Mouse (Mus musculus) kidney, adult 2 months (tissue): Measurements from ENCODE around the gene Adgrf5. TPM values are rescaled to one million over a fixed set of nuclear protein-coding genes. Genes with fewer than 3 reads are reported as not detected.
A peak's percentile ranks its signal among the peaks of the same experiment; 100 is the strongest.

ENCODE experiments used
- DNase-seq: peaks from one replicate; pipeline ENCODE4 v3.0.0; 2021
- H3K27ac ChIP-seq: fragments of 200-500 bp; 2 replicates; pipeline ENCODE4 v1.5.1; 2012; ENCODE audit warnings: low read depth, low read length, control low read depth, inconsistent platforms; ENCODE audit not compliant: insufficient read depth
- H3K27me3 ChIP-seq: fragments of 200-500 bp; replicated peaks from 2 replicates; pipeline ENCODE4 v1.6.1; 2012; ENCODE audit warnings: mild to moderate bottlenecking, moderate library complexity, low read length, inconsistent platforms; ENCODE audit not compliant: control insufficient read depth, insufficient read depth
- H3K36me3 ChIP-seq: fragments of 200-500 bp; 2 replicates; pipeline ENCODE4 v1.6.1; 2012; ENCODE audit warnings: mild to moderate bottlenecking, moderate library complexity, low read length, inconsistent platforms; ENCODE audit not compliant: control insufficient read depth, insufficient read depth
- H3K4me1 ChIP-seq: fragments of 200-500 bp; 2 replicates; pipeline ENCODE4 v1.6.1; 2011; ENCODE audit warnings: low read length; ENCODE audit not compliant: control insufficient read depth, insufficient read depth
- H3K4me3 ChIP-seq: fragments of 200-500 bp; 2 replicates; pipeline ENCODE4 v1.5.1; 2011; ENCODE audit warnings: mild to moderate bottlenecking, low read depth, low read length, control low read depth; ENCODE audit not compliant: insufficient read depth
- CTCF ChIP-seq: fragments of 200-500 bp; conservative IDR thresholded peaks from 2 replicates; pipeline ENCODE4 v1.5.1; 2011; ENCODE audit warnings: low read depth, mild to moderate bottlenecking, control low read depth, low read length, moderate library complexity, mixed read lengths; ENCODE audit not compliant: insufficient read depth, insufficient read length
- POLR2A ChIP-seq: fragments of 200-500 bp; IDR thresholded peaks from one replicate; pipeline ENCODE4 v1.6.1; 2011; ENCODE audit warnings: low read depth, low read length, control low read depth
- WGBS: fragments of 180-500 bp; shearing (Covaris S2); methylation state at CpG from one replicate; pipeline ENCODE4 v1.1.7; 2018; 5-methylcytosine and 5-hydroxymethylcytosine counted together
- polyA plus RNA-seq: library from polyadenylated mRNA; depleted of rRNA; stranded (reverse); fragments of >200 nt; gene quantifications from 2 replicates; pipeline ENCODE4 v1.2.3, GENCODE M21; 2012

Adgrf5 gene
- polyA plus RNA-seq, 1 experiment: 41.7 TPM

- WGBS: 53% methylated on average over 8 of the region's 8 CpGs
- no peaks in the 10 kb centered on the region for H3K36me3 ChIP-seq
- H3K4me1 ChIP-seq: no peaks in the 10 kb centered on the region
- no peak for DNase-seq
- H3K27ac ChIP-seq: no peak overlapping the region
- H3K27me3 ChIP-seq: no peaks in the 10 kb centered on the region
- TF ChIP-seq POLR2A (no peak), CTCF (no peak)
- no peak overlapping the region for H3K4me3 ChIP-seq
Measured at GRCm38 (mm10) chr17:43434485-43434884, 74.2 kb downstream of the Adgrf5 start.

GRCm38 (mm10) chr17:43451216-43451615 lies 91.0 kb downstream of the Adgrf5 start:
- no peak overlapping the region for H3K4me3 ChIP-seq
- H3K27me3 ChIP-seq: no peaks in the 10 kb centered on the region
- no peaks in the 10 kb centered on the region for H3K4me1 ChIP-seq
- TF ChIP-seq CTCF (no peak), POLR2A (no peak)
- H3K27ac ChIP-seq: no peak overlapping the region
- no peak for DNase-seq
- no peaks in the 10 kb centered on the region for H3K36me3 ChIP-seq
- WGBS: 100% methylated on average over 1 of the region's 1 CpGs

GRCm38 (mm10) chr17:43458598-43458997 lies 98.3 kb downstream of the Adgrf5 start:
- Histone ChIP-seq H3K4me3 (no peak overlapping the region), H3K27me3 (no peaks in the 10 kb centered on the region), H3K36me3 (no peaks in the 10 kb centered on the region), H3K27ac (no peak overlapping the region), H3K4me1 (peaks cover 2% of the 10 kb centered on the region; the same call in 1 of the 2 replicates)
- peak; percentile 77 for TF ChIP-seq CTCF
- TF ChIP-seq POLR2A: no peak
- DNase-seq: peak; percentile 83
- 11% methylated on average over 9 of the region's 9 CpGs for WGBS

GRCm38 (mm10) chr17:43459737-43460230 lies 99.5 kb downstream of the Adgrf5 start:
- no peaks in the 10 kb centered on the region for H3K27me3 ChIP-seq
- H3K36me3 ChIP-seq: no peaks in the 10 kb centered on the region
- WGBS: 45% methylated on average over 12 of the region's 12 CpGs
- TF ChIP-seq CTCF (no peak), POLR2A (no peak)
- H3K27ac ChIP-seq: 0 out of 2 replicates have a peak overlapping the region, but pooled peaks have one; percentile 14
- DNase-seq: peak; percentile 28
- H3K4me1 ChIP-seq: peaks cover 2% of the 10 kb centered on the region; the same call in 1 of the 2 replicates
- no peak overlapping the region for H3K4me3 ChIP-seq

- peaks cover 2% of the 10 kb centered on the region; the same call in 1 of the 2 replicates for H3K4me1 ChIP-seq
- TF ChIP-seq CTCF: peak; percentile 94
- no peak for TF ChIP-seq POLR2A
- no peaks in the 10 kb centered on the region for H3K27me3 ChIP-seq
- no peak overlapping the region for H3K4me3 ChIP-seq
- H3K27ac ChIP-seq: no peak overlapping the region
- DNase-seq: peak; percentile 82
- 19% methylated on average over 19 of the region's 19 CpGs for WGBS
- no peaks in the 10 kb centered on the region for H3K36me3 ChIP-seq
Measured at GRCm38 (mm10) chr17:43460245-43461181, 100.3 kb downstream of the Adgrf5 start.

- Histone ChIP-seq H3K27ac (no peak overlapping the region), H3K4me1 (no peaks in the 10 kb centered on the region), H3K36me3 (no peaks in the 10 kb centered on the region; the same call in 1 of the 2 replicates), H3K27me3 (no peaks in the 10 kb centered on the region), H3K4me3 (no peak overlapping the region)
- DNase-seq: peak; percentile 41
- WGBS: 36% methylated on average over 3 of the region's 3 CpGs
- no peak for TF ChIP-seq CTCF
- TF ChIP-seq POLR2A: no peak
Measured at GRCm38 (mm10) chr17:43470039-43470438, 109.8 kb downstream of the Adgrf5 start.

- 86% methylated on average over 4 of the region's 4 CpGs for WGBS
- Histone ChIP-seq H3K4me1 (no peaks in the 10 kb centered on the region), H3K27me3 (no peaks in the 10 kb centered on the region), H3K4me3 (no peak overlapping the region), H3K27ac (no peak overlapping the region), H3K36me3 (no peaks in the 10 kb centered on the region; the same call in 1 of the 2 replicates)
- TF ChIP-seq CTCF: no peak
- TF ChIP-seq POLR2A: no peak
- no peak for DNase-seq
Measured at GRCm38 (mm10) chr17:43472558-43472957, 112.3 kb downstream of the Adgrf5 start.
